In the genomic region with DNA sequence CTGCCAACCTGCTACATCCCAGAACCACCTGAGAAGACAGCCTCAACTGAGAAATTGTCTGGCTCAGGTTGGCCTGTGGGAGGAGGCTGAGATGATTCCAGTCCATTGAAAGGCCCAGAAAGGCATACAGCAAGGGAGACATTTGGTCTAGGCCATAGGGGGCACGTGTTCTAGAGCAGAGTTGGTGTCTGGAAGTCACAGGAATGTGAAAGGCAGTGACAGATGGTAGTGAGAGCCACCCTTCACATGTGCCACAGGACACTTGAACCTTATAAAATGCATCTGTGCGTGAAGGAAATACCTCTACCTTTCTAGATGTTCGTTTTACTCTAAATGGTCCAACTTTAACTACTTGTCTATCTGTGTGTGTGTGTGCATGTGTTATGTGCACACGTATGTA, we compare ENCODE assay signal across 34 mouse cellular contexts.
"Had no signal": no experiment of that assay in that cellular context is flagged by ENCODE, and none has a peak within 500 bp of the region (broad histone marks: within the 10 kb centered on the region; RNA-seq: fewer than 3 reads in every experiment).

No protein-coding gene starts in this region.

- H3K4me2 ChIP-seq: heart, embryonic 11.5 days; heart, embryonic 12.5 days; heart, embryonic 13.5 days; heart, embryonic 15.5 days; hindbrain, embryonic 12.5 days; hindbrain, embryonic 13.5 days; hindbrain, embryonic 14.5 days; hindbrain, embryonic 15.5 days; kidney, embryonic 15.5 days had no signal

- H3K4me3 ChIP-seq: heart, embryonic 12.5 days; heart, embryonic 13.5 days; heart, embryonic 15.5 days; hindbrain, embryonic 10.5 days; hindbrain, embryonic 12.5 days; hindbrain, embryonic 13.5 days; hindbrain, embryonic 15.5 days; kidney, embryonic 15.5 days; layer of hippocampus, adult 2 months; left cerebral cortex, adult 2 months had no signal

- H3K9me3 ChIP-seq: heart, embryonic 12.5 days; heart, embryonic 13.5 days; heart, embryonic 15.5 days; hindbrain, embryonic 10.5 days; hindbrain, embryonic 12.5 days; hindbrain, embryonic 13.5 days; hindbrain, embryonic 15.5 days; kidney, embryonic 15.5 days had no signal

- H3K27ac ChIP-seq: heart, embryonic 13.5 days; heart, embryonic 15.5 days; hindbrain, embryonic 10.5 days; hindbrain, embryonic 12.5 days; hindbrain, embryonic 13.5 days; hindbrain, embryonic 14.5 days; hindbrain, embryonic 15.5 days; hindbrain, postnatal 0 days; kidney, embryonic 15.5 days; kidney, postnatal 0 days; layer of hippocampus, adult 2 months; left cerebral cortex, adult 2 months had no signal

- H3K9ac ChIP-seq: heart, embryonic 12.5 days; heart, embryonic 13.5 days; heart, embryonic 15.5 days; hindbrain, embryonic 12.5 days; hindbrain, embryonic 13.5 days; hindbrain, embryonic 14.5 days; hindbrain, embryonic 15.5 days; kidney, embryonic 15.5 days had no signal

- DNase-seq: heart, postnatal 10 days; heart, postnatal 14 days; heart, postnatal 36 days; heart, postnatal 4 days; kidney, adult 11 months; kidney, adult 18-20 months; kidney, adult 2 months; kidney, adult 8-10 months; kidney, adult 9 months; kidney, postnatal 10 days; kidney, postnatal 14 days; kidney, postnatal 25 days; kidney, postnatal 36 days; kidney, postnatal 4 days; layer of hippocampus, adult 9-11 months; layer of hippocampus, postnatal 36 days had no signal

- H3K27me3 ChIP-seq: heart, embryonic 12.5 days; heart, embryonic 13.5 days; heart, embryonic 15.5 days; hindbrain, embryonic 12.5 days; hindbrain, embryonic 13.5 days; hindbrain, embryonic 15.5 days; kidney, embryonic 15.5 days had no signal

- ATAC-seq: hindbrain, embryonic 16.5 days; hindbrain, postnatal 0 days; inflammation-experienced regulatory T-cells, adult 6 months; intestine, embryonic 16.5 days; intestine, postnatal 0 days had no signal

- H3K36me3 ChIP-seq: heart, embryonic 12.5 days; heart, embryonic 13.5 days; heart, embryonic 15.5 days; hindbrain, embryonic 10.5 days; hindbrain, embryonic 12.5 days; hindbrain, embryonic 13.5 days; hindbrain, embryonic 15.5 days; kidney, embryonic 15.5 days had no signal

- H3K4me1 ChIP-seq: heart, embryonic 12.5 days; heart, embryonic 13.5 days; heart, embryonic 15.5 days; hindbrain, embryonic 10.5 days; hindbrain, embryonic 12.5 days; hindbrain, embryonic 13.5 days; hindbrain, embryonic 15.5 days; kidney, embryonic 15.5 days had no signal
